Mouse (Mus musculus) testis, adult 2 months (tissue): ENCODE measurements around the gene C8g.

Experiments used
- CTCF ChIP-seq: fragments of 200-500 bp; IDR thresholded peaks from 2 replicates; pipeline ENCODE4 v1.5.1; 2012; ENCODE audit warnings: low read depth, mild to moderate bottlenecking, inconsistent platforms, low read length, moderate library complexity; ENCODE audit not compliant: control insufficient read depth, insufficient read depth, insufficient replicate concordance
- POLR2A ChIP-seq: fragments of 200-500 bp; IDR thresholded peaks from 2 replicates; pipeline ENCODE4 v1.6.1; 2012; ENCODE audit warnings: low read depth, mild to moderate bottlenecking, inconsistent platforms, low read length, moderate library complexity; ENCODE audit not compliant: control insufficient read depth

- TF ChIP-seq CTCF (no peak), POLR2A (no peak)
Measured at GRCm38 (mm10) chr2:25500071-25500575, 1.4 kb downstream of the C8g start.
